Mouse (Mus musculus): ENCODE results near the gene Ccdc148. TPM values are rescaled to one million over a fixed set of nuclear protein-coding genes. Genes with fewer than 3 reads are reported as not detected.
A peak's percentile ranks its signal among the peaks of the same experiment; 100 is the strongest.

Gene Ccdc148
- polyA plus RNA-seq (2015; fragmentation: Nextera tagmentation; extraction: Ambion mirVana) = 1.0 and 1.1 TPM in 2 replicates

DNA sequence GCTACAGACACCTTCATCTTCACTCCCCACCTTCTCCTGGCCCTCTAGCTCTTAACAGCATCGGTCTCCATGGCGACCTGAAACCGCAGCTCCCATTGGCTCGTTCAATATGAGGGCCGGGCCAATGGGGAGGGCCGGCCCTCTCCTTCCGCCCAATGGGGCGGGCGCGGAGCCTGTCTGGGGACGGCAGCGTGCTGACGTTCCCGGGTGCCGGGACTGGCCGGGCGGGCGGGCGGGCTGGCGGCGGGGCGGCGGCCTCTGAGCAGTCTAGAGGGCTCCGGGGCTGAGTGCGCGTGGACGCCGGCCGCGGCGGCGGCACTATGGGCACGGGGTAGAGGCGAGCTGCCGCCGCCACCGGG, at the start of gene Ccdc148, which contains the start of gene Pkp4:
Gene Ccdc148, minus strand, starts transcription at position 79 of the 359 bp plus-strand sequence.
Gene Pkp4, plus strand, starts transcription at position 246 of the 359 bp plus-strand sequence.
- Histone ChIP-seq H3K36me3 (ENCODE audit: control insufficient read depth, insufficient read depth) (no peaks in the 10 kb centered on the region; the same call in 1 of the 2 replicates), H3K4me2 (ENCODE audit: low read depth, low read length) (peak within 1 kb of the TSS; percentile 92), H3K4me1 (ENCODE audit: control insufficient read depth, insufficient read depth, low read length) (peaks cover 19% of the 10 kb centered on the region), H3K4me3 (ENCODE audit: low read length) (peak within 1 kb of the TSS; percentile 98), H3K27ac (ENCODE audit: low read length) (peak within 1 kb of the TSS; percentile 98), H3K9ac (ENCODE audit: low read length) (peak within 1 kb of the TSS; percentile 97), H3K27me3 (ENCODE audit: control insufficient read depth, insufficient read depth, low read length) (no peaks in the 10 kb centered on the region), H3K9me3 (replicated peaks; ENCODE audit: control insufficient read depth, low read length) (no peaks in the 10 kb centered on the region)
- peak; percentile 96 for ATAC-seq (replicated peaks; ENCODE audit: extremely low read depth, insufficient read depth, low FRiP score)
- under 1% methylated on average over 32 of the region's 37 CpGs for WGBS

DNA sequence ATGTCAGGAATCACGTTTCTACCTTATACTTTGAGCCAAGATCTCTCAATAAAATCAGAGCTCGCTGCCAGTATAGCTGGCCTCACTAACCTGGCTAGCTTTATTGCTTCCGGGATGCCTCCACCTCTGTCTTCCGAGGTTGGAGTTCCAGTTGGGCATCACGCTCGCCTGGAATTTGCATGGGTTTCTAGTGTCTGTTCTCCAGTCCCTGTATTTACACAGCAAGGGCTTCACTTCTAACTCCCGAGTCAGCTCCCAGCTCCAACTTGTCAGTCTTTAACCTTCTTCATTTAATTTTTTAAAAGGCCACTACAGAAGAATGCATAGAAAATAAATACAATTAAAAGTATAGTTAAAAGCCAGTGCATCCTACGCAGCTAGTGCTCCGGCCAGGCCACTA, 47.8 kb upstream of the Ccdc148 start:
- no peak for ATAC-seq (replicated peaks; ENCODE audit: extremely low read depth, insufficient read depth, low FRiP score)
- peak overlapping the region; percentile 50; the same call in 1 of the 2 replicates for H3K9ac ChIP-seq (ENCODE audit: low read length)
- peak overlapping the region; percentile 86 for H3K27ac ChIP-seq (ENCODE audit: low read length)
- peak overlapping the region; percentile 53 for H3K4me2 ChIP-seq (ENCODE audit: low read depth, low read length)
- WGBS = 56% methylated on average over 9 of the region's 9 CpGs
- no peaks in the 10 kb centered on the region for H3K27me3 ChIP-seq (ENCODE audit: control insufficient read depth, insufficient read depth, low read length)
- peaks cover 42% of the 10 kb centered on the region for H3K4me1 ChIP-seq (ENCODE audit: control insufficient read depth, insufficient read depth, low read length)
- no peaks in the 10 kb centered on the region for H3K9me3 ChIP-seq (replicated peaks; ENCODE audit: control insufficient read depth, low read length)
- no peak overlapping the region for H3K4me3 ChIP-seq (ENCODE audit: low read length)
- H3K36me3 ChIP-seq (ENCODE audit: control insufficient read depth, insufficient read depth) = no peaks in the 10 kb centered on the region; the same call in 1 of the 2 replicates

- peak overlapping the region; percentile 21 for H3K4me3 ChIP-seq (ENCODE audit: low read length)
Observed at GRCm38 (mm10) chr2:59207725-59208124, 47.2 kb upstream of the Ccdc148 start.

GRCm38 (mm10) chr2:59207240-59207639, 46.8 kb upstream of the Ccdc148 start:
- Histone ChIP-seq H3K27ac (ENCODE audit: low read length) (peak overlapping the region; percentile 86), H3K9ac (ENCODE audit: low read length) (peak overlapping the region; percentile 51), H3K27me3 (ENCODE audit: control insufficient read depth, insufficient read depth, low read length) (no peaks in the 10 kb centered on the region), H3K4me2 (ENCODE audit: low read depth, low read length) (peak overlapping the region; percentile 53), H3K4me1 (ENCODE audit: control insufficient read depth, insufficient read depth, low read length) (peaks cover 51% of the 10 kb centered on the region), H3K4me3 (ENCODE audit: low read length) (peak overlapping the region; percentile 21), H3K9me3 (replicated peaks; ENCODE audit: control insufficient read depth, low read length) (no peaks in the 10 kb centered on the region), H3K36me3 (ENCODE audit: control insufficient read depth, insufficient read depth) (no peaks in the 10 kb centered on the region; the same call in 1 of the 2 replicates)
- WGBS = 15% methylated on average over 4 of the region's 4 CpGs
- peak; percentile 75 for ATAC-seq (replicated peaks; ENCODE audit: extremely low read depth, insufficient read depth, low FRiP score)

More at GRCm38 (mm10) chr2:59207725-59208124, 47.2 kb upstream of the Ccdc148 start:
- H3K27ac ChIP-seq (ENCODE audit: low read length) = peak overlapping the region; percentile 86
- peak overlapping the region; percentile 50 for H3K9ac ChIP-seq (ENCODE audit: low read length)
- H3K9me3 ChIP-seq (replicated peaks; ENCODE audit: control insufficient read depth, low read length) = no peaks in the 10 kb centered on the region
- peak; percentile 64 for ATAC-seq (replicated peaks; ENCODE audit: extremely low read depth, insufficient read depth, low FRiP score)
- H3K36me3 ChIP-seq (ENCODE audit: control insufficient read depth, insufficient read depth) = no peaks in the 10 kb centered on the region; the same call in 1 of the 2 replicates
- H3K4me2 ChIP-seq (ENCODE audit: low read depth, low read length) = peak overlapping the region; percentile 53
- peaks cover 47% of the 10 kb centered on the region for H3K4me1 ChIP-seq (ENCODE audit: control insufficient read depth, insufficient read depth, low read length)
- 22% methylated on average over 5 of the region's 5 CpGs for WGBS
- H3K27me3 ChIP-seq (ENCODE audit: control insufficient read depth, insufficient read depth, low read length) = no peaks in the 10 kb centered on the region

DNA sequence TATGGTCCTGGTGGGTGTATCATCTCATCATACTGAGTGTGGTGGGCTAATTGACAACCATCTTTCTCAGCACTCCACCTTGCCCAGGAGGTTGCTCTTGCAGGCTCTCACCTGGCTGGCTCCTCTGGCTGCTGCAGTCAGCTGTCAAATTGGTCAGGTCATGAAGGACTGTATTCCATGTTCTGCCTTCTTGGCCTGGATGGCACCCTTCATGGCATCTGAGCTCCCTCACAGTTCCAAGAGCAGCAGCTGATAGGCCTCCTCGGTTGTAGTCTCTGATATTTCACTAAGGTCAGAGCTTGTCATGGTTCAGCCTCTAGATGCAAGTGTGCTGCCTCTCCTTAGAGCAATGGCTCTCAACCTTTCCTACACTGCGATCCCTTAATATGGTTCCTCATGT, 45.7 kb upstream of the Ccdc148 start:
- H3K27ac ChIP-seq (ENCODE audit: low read length) = peak overlapping the region; percentile 86
- H3K9me3 ChIP-seq (replicated peaks; ENCODE audit: control insufficient read depth, low read length) = no peaks in the 10 kb centered on the region
- H3K9ac ChIP-seq (ENCODE audit: low read length) = no peak overlapping the region
- H3K4me2 ChIP-seq (ENCODE audit: low read depth, low read length) = no peak overlapping the region
- no peaks in the 10 kb centered on the region; the same call in 1 of the 2 replicates for H3K36me3 ChIP-seq (ENCODE audit: control insufficient read depth, insufficient read depth)
- WGBS = 70% methylated on average over 2 of the region's 2 CpGs
- peaks cover 55% of the 10 kb centered on the region for H3K4me1 ChIP-seq (ENCODE audit: control insufficient read depth, insufficient read depth, low read length)
- H3K4me3 ChIP-seq (ENCODE audit: low read length) = no peak overlapping the region
- no peaks in the 10 kb centered on the region for H3K27me3 ChIP-seq (ENCODE audit: control insufficient read depth, insufficient read depth, low read length)
- no peak for ATAC-seq (replicated peaks; ENCODE audit: extremely low read depth, insufficient read depth, low FRiP score)

- H3K27ac ChIP-seq (ENCODE audit: low read length) = no peak overlapping the region
- WGBS = 84% methylated on average over 9 of the region's 9 CpGs
- ATAC-seq (replicated peaks; ENCODE audit: extremely low read depth, insufficient read depth, low FRiP score) = no peak
- H3K4me2 ChIP-seq (ENCODE audit: low read depth, low read length) = no peak overlapping the region
- H3K9me3 ChIP-seq (replicated peaks; ENCODE audit: control insufficient read depth, low read length) = no peaks in the 10 kb centered on the region
- H3K4me1 ChIP-seq (ENCODE audit: control insufficient read depth, insufficient read depth, low read length) = peaks cover 54% of the 10 kb centered on the region
- no peak overlapping the region for H3K4me3 ChIP-seq (ENCODE audit: low read length)
- no peaks in the 10 kb centered on the region for H3K27me3 ChIP-seq (ENCODE audit: control insufficient read depth, insufficient read depth, low read length)
- no peaks in the 10 kb centered on the region for H3K36me3 ChIP-seq (ENCODE audit: control insufficient read depth, insufficient read depth)
- H3K9ac ChIP-seq (ENCODE audit: low read length) = no peak overlapping the region
Observed at GRCm38 (mm10) chr2:59205092-59205491, 44.6 kb upstream of the Ccdc148 start.

GRCm38 (mm10) chr2:59203627-59204425, 43.3 kb upstream of the Ccdc148 start:
- 63% methylated on average over 3 of the region's 3 CpGs for WGBS
- Histone ChIP-seq H3K4me3 (ENCODE audit: low read length) (no peak overlapping the region), H3K4me1 (ENCODE audit: control insufficient read depth, insufficient read depth, low read length) (peaks cover 54% of the 10 kb centered on the region), H3K4me2 (ENCODE audit: low read depth, low read length) (no peak overlapping the region; the same call in 1 of the 2 replicates), H3K9me3 (replicated peaks; ENCODE audit: control insufficient read depth, low read length) (no peaks in the 10 kb centered on the region), H3K36me3 (ENCODE audit: control insufficient read depth, insufficient read depth) (no peaks in the 10 kb centered on the region), H3K27ac (ENCODE audit: low read length) (peak overlapping the region; percentile 78), H3K27me3 (ENCODE audit: control insufficient read depth, insufficient read depth, low read length) (no peaks in the 10 kb centered on the region), H3K9ac (ENCODE audit: low read length) (no peak overlapping the region)
- no peak for ATAC-seq (replicated peaks; ENCODE audit: extremely low read depth, insufficient read depth, low FRiP score)

DNA sequence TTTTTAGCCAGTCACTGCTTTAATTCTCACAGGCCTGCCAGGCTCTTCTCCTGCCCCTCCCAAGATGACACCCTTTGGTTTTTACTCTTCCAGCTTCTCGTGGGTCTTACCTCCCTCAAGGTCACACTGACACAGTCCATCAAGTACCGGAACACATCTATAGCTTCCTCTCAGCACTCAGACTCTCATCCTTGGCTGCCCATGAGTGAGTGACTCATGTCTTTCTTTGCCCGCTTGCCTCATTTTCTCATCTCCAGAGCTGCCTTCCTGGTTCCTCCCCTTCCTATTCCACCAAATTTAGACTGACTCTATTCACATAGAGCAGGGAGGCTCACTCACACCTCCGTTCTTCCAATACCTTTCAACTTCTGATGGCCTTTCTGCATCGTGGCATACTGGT, 42.4 kb upstream of the Ccdc148 start:
- WGBS = 31% methylated on average over 5 of the region's 5 CpGs
- ATAC-seq (replicated peaks; ENCODE audit: extremely low read depth, insufficient read depth, low FRiP score) = no peak

GRCm38 (mm10) chr2:59200511-59200910, 40.0 kb upstream of the Ccdc148 start:
- WGBS = 83% methylated on average over 3 of the region's 3 CpGs
- H3K9me3 ChIP-seq (replicated peaks; ENCODE audit: control insufficient read depth, low read length) = no peaks in the 10 kb centered on the region
- no peak overlapping the region for H3K4me3 ChIP-seq (ENCODE audit: low read length)
- no peaks in the 10 kb centered on the region for H3K36me3 ChIP-seq (ENCODE audit: control insufficient read depth, insufficient read depth)
- H3K27ac ChIP-seq (ENCODE audit: low read length) = peak overlapping the region; percentile 2; the same call in 1 of the 2 replicates
- no peak overlapping the region for H3K9ac ChIP-seq (ENCODE audit: low read length)
- no peak for ATAC-seq (replicated peaks; ENCODE audit: extremely low read depth, insufficient read depth, low FRiP score)
- no peak overlapping the region for H3K4me2 ChIP-seq (ENCODE audit: low read depth, low read length)
- peaks cover 34% of the 10 kb centered on the region for H3K4me1 ChIP-seq (ENCODE audit: control insufficient read depth, insufficient read depth, low read length)
- H3K27me3 ChIP-seq (ENCODE audit: control insufficient read depth, insufficient read depth, low read length) = no peaks in the 10 kb centered on the region

More for the DNA sequence above, 42.4 kb upstream of the Ccdc148 start:
- peak overlapping the region; percentile 36; the same call in 1 of the 2 replicates for H3K9ac ChIP-seq (ENCODE audit: low read length)
- H3K4me1 ChIP-seq (ENCODE audit: control insufficient read depth, insufficient read depth, low read length) = peaks cover 47% of the 10 kb centered on the region
- no peaks in the 10 kb centered on the region for H3K27me3 ChIP-seq (ENCODE audit: control insufficient read depth, insufficient read depth, low read length)
- peak overlapping the region; percentile 78 for H3K27ac ChIP-seq (ENCODE audit: low read length)
- H3K4me3 ChIP-seq (ENCODE audit: low read length) = no peak overlapping the region
- H3K4me2 ChIP-seq (ENCODE audit: low read depth, low read length) = peak overlapping the region; percentile 10
- no peaks in the 10 kb centered on the region for H3K36me3 ChIP-seq (ENCODE audit: control insufficient read depth, insufficient read depth)
- H3K9me3 ChIP-seq (replicated peaks; ENCODE audit: control insufficient read depth, low read length) = no peaks in the 10 kb centered on the region
